Mouse (Mus musculus) cortical plate, adult 2 months (tissue): ENCODE measurements at regions not wholly inside any gene's neighbourhood (a gene's known extent, or its start where the extent isn't known, plus 50 kb on each side); places are given as distances from the start of the nearest gene placed in this dataset.

Experiments used
- H3K27ac ChIP-seq: fragments of 200-500 bp; 2 replicates; pipeline ENCODE4 v1.5.1; 2012; ENCODE audit warnings: low read length, control low read depth, inconsistent platforms; ENCODE audit not compliant: insufficient read depth
- H3K4me1 ChIP-seq: fragments of 200-500 bp; 2 replicates; pipeline ENCODE4 v1.6.1; 2011; ENCODE audit warnings: low read length; ENCODE audit not compliant: control insufficient read depth, insufficient read depth
- H3K4me3 ChIP-seq: fragments of 200-500 bp; 2 replicates; pipeline ENCODE4 v1.5.1; 2011; ENCODE audit warnings: mild to moderate bottlenecking, low read length, control low read depth; ENCODE audit not compliant: insufficient read depth
- CTCF ChIP-seq: fragments of 200-500 bp; IDR thresholded peaks from 2 replicates; pipeline ENCODE4 v1.5.1; 2011; ENCODE audit warnings: mild to moderate bottlenecking, control low read depth, low read length; ENCODE audit not compliant: insufficient read depth; ENCODE audit errors: extremely low read depth
- POLR2A ChIP-seq: fragments of 200-500 bp; IDR thresholded peaks from 2 replicates; pipeline ENCODE4 v1.6.1; 2011; ENCODE audit warnings: mild to moderate bottlenecking, low read length, control low read depth; ENCODE audit not compliant: insufficient read depth; ENCODE audit errors: extremely low read depth

GRCm38 (mm10) chr1:78604820-78605550 is 52.6 kb upstream of the Acsl3 start:
- Histone ChIP-seq H3K27ac (no peak overlapping the region), H3K4me1 (no peaks in the 10 kb centered on the region), H3K4me3 (no peak overlapping the region)
- TF ChIP-seq CTCF (no peak), POLR2A (no peak)
